Mouse (Mus musculus) C3H10T1/2 (cell line): Measurements from ENCODE around the gene Pde7b. TPM values are rescaled to one million over a fixed set of nuclear protein-coding genes. Genes with fewer than 3 reads are reported as not detected.

ENCODE experiments used
- polyA plus RNA-seq, 2 experiments: library from polyadenylated mRNA; unstranded; fragments of >200 nt; fragmentation: generic; extraction: Trizol; gene quantifications; one replicate each; pipeline ENCODE4 v1.2.1; 2012; ENCODE audit warnings: missing spikeins in 2 of 2

The Pde7b gene
- polyA plus RNA-seq: not detected

GRCm38 (mm10) chr10:20724906-20725305 lies at the start of gene Pde7b:
Gene Pde7b (minus strand): TSS chr10:20725078.

Other genes starting within 250 kb of the Pde7b start
- gene Ahi1, start 227.5 kb upstream of the Pde7b start, polyA plus RNA-seq: 1 to 10 TPM in 1 of 2 experiments, under 1 TPM in 1; 0.74 to 5.6 TPM